Mouse (Mus musculus): ENCODE data around the gene Usp47.

DNA sequence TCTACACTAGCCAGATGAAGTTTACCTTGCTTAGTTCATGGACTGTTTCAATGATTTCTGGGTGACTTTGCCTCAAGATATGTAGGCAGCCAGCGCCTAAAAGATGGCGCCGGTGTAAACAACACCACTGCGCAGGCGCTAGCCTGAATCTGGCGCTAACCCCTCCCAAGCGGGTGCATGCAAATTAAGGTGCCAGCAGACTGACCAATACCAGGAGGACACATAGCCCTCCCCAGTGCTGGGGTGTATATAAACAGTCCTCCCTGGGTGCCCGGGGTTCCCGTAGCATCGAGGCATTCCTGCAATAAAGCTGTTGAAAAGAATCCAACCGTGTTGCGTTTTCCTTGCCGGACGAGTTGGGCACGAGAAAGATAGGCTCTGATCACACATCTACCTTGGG, 41.0 kb upstream of the Usp47 start:
- TF ChIP-seq POLR2A (IDR thresholded peaks at IDR 0.05; ENCODE audit: low read depth, low read length): no peak
- TF ChIP-seq CTCF (conservative IDR thresholded peaks at IDR 0.05; ENCODE audit: insufficient read depth, insufficient read length, low read depth, low read length): no peak
